Mouse (Mus musculus): ENCODE results near the gene Ddn.

The Ddn gene

GRCm38 (mm10) chr15:98789661-98790535, 19.4 kb downstream of the Ddn start, which contains the start of gene Wnt1:
TSS of gene Wnt1 (plus strand) at chr15:98789857.
- Histone ChIP-seq H3K36me3 (ENCODE audit: insufficient read depth, low read length) (no peaks in the 10 kb centered on the region), H3K4me1 (replicated peaks; ENCODE audit: low read depth, low read length) (peaks cover 43% of the 10 kb centered on the region), H3K4me3 (replicated peaks; ENCODE audit: low read length) (peak within 1 kb of the TSS; percentile 62), H3K9me3 (ENCODE audit: low read length) (no peaks in the 10 kb centered on the region), H3K27me3 (ENCODE audit: insufficient read depth, low read length) (peaks cover 89% of the 10 kb centered on the region)
- TF ChIP-seq CTCF (conservative IDR thresholded peaks at IDR 0.05; ENCODE audit: low read length) (no peak; the same call in 1 of the 2 replicates), NANOG (IDR thresholded peaks at IDR 0.05; ENCODE audit: borderline replicate concordance, low read length) (no peak), POU5F1 (IDR thresholded peaks at IDR 0.05; ENCODE audit: borderline replicate concordance, low read length) (no peak)

DNA sequence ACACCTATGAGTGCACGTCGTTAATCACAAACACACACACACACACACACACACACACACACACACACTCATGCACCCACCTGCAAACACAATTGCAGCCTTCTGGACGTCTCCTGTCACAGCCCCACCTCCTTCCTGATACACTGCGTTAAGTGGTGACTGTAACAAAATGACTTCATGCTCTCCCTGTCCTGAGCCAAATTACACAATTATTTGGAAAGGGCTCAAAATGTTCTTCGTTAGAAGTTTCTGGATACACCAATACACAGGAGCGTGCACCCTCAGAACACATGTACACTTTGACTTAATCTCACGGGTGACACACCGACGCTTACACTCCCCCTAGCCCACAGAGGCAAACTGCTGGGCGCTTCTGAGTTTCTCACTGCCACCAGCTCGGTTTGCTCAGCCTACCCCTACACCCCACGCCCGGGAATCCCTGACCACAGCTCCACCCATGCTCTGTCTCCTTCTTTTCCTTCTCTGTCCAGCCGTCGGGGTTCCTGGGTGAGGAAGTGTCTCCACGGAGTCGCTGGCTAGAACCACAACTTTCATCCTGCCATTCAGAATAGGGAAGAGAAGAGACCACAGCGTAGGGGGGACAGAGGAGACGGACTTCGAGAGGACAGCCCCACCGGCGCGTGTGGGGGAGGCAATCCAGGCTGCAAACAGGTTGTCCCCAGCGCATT, 20.2 kb downstream of the Ddn start:
- Histone ChIP-seq H3K4me1 (replicated peaks; ENCODE audit: low read depth, low read length) (peaks cover 46% of the 10 kb centered on the region), H3K9me3 (ENCODE audit: low read length) (no peaks in the 10 kb centered on the region), H3K36me3 (ENCODE audit: insufficient read depth, low read length) (no peaks in the 10 kb centered on the region), H3K27me3 (ENCODE audit: insufficient read depth, low read length) (peaks cover 81% of the 10 kb centered on the region), H3K4me3 (replicated peaks; ENCODE audit: low read length) (peak overlapping the region; percentile 61)
- TF ChIP-seq CTCF (conservative IDR thresholded peaks at IDR 0.05; ENCODE audit: low read length) (no peak), NANOG (IDR thresholded peaks at IDR 0.05; ENCODE audit: borderline replicate concordance, low read length) (no peak), POU5F1 (IDR thresholded peaks at IDR 0.05; ENCODE audit: borderline replicate concordance, low read length) (no peak)

DNA sequence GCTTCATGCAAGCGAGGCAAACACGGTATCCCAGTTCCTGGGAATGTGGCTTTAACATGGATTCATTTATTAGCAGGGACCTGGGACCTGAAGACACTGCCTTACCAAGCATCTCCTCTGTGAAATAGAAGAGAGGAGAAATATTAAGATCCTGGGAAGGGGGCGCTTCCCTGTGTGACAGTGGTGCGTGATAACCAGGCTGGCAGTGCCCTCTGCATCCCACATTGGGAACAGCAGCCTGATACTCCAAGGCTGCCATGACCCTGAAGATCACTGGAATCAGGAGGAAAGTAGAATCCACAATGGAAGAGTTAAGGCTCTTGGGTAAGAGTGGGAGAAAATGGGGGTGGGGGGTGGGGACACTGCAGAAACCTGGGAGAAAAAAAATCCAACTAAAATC, 21.4 kb downstream of the Ddn start:
- Histone ChIP-seq H3K27me3 (ENCODE audit: insufficient read depth, low read length) (peaks cover 71% of the 10 kb centered on the region), H3K9me3 (ENCODE audit: low read length) (no peaks in the 10 kb centered on the region), H3K36me3 (ENCODE audit: insufficient read depth, low read length) (no peaks in the 10 kb centered on the region), H3K4me1 (replicated peaks; ENCODE audit: low read depth, low read length) (peaks cover 42% of the 10 kb centered on the region), H3K4me3 (replicated peaks; ENCODE audit: low read length) (no peak overlapping the region)
- TF ChIP-seq POU5F1 (IDR thresholded peaks at IDR 0.05; ENCODE audit: borderline replicate concordance, low read length) (no peak), NANOG (IDR thresholded peaks at IDR 0.05; ENCODE audit: borderline replicate concordance, low read length) (no peak), CTCF (conservative IDR thresholded peaks at IDR 0.05; ENCODE audit: low read length) (no peak; the same call in 1 of the 2 replicates)

- Histone ChIP-seq H3K27me3 (ENCODE audit: insufficient read depth, low read length) (peaks cover 65% of the 10 kb centered on the region), H3K4me1 (replicated peaks; ENCODE audit: low read depth, low read length) (peaks cover 27% of the 10 kb centered on the region), H3K9me3 (ENCODE audit: low read length) (no peaks in the 10 kb centered on the region), H3K4me3 (replicated peaks; ENCODE audit: low read length) (no peak overlapping the region), H3K36me3 (ENCODE audit: insufficient read depth, low read length) (no peaks in the 10 kb centered on the region)
- peak; percentile 98 for TF ChIP-seq CTCF (conservative IDR thresholded peaks at IDR 0.05; ENCODE audit: low read length)
- no peak for TF ChIP-seq NANOG (IDR thresholded peaks at IDR 0.05; ENCODE audit: borderline replicate concordance, low read length)
Measured at GRCm38 (mm10) chr15:98785744-98786143, 23.5 kb downstream of the Ddn start.

DNA sequence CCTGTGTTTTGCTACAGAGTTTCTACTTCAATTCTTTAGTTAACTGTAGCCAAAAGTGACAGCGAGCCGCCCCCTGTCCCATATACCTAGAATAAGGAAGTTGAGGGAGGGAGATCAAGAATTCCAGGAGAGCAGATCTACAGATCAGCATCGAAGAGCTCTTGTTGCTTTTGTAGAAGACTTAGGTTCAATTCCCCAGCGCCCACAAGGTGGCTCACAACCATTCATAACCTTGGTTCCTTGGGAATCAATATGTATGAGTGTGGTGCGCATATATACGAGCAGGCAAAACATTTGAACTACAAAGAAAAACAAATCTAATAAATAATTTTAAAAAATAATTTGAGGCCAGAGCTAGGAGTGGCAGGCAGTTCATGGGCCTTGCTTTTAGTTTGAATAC, 28.1 kb downstream of the Ddn start:
- Histone ChIP-seq H3K36me3 (ENCODE audit: insufficient read depth, low read length) (no peaks in the 10 kb centered on the region), H3K4me1 (replicated peaks; ENCODE audit: low read depth, low read length) (peaks cover 52% of the 10 kb centered on the region), H3K9me3 (ENCODE audit: low read length) (no peaks in the 10 kb centered on the region), H3K4me3 (replicated peaks; ENCODE audit: low read length) (no peak overlapping the region), H3K27me3 (ENCODE audit: insufficient read depth, low read length) (peaks cover 68% of the 10 kb centered on the region)
- no peak for TF ChIP-seq NANOG (IDR thresholded peaks at IDR 0.05; ENCODE audit: borderline replicate concordance, low read length)
- no peak for TF ChIP-seq POU5F1 (IDR thresholded peaks at IDR 0.05; ENCODE audit: borderline replicate concordance, low read length)
- TF ChIP-seq CTCF (conservative IDR thresholded peaks at IDR 0.05; ENCODE audit: low read length) = no peak

GRCm38 (mm10) chr15:98780573-98780972, 28.7 kb downstream of the Ddn start:
- no peaks in the 10 kb centered on the region for H3K9me3 ChIP-seq (ENCODE audit: low read length)
- H3K4me3 ChIP-seq (replicated peaks; ENCODE audit: low read length) = peak overlapping the region; percentile 35
- no peaks in the 10 kb centered on the region for H3K36me3 ChIP-seq (ENCODE audit: insufficient read depth, low read length)
- H3K27me3 ChIP-seq (ENCODE audit: insufficient read depth, low read length) = peaks cover 73% of the 10 kb centered on the region
- TF ChIP-seq POU5F1 (IDR thresholded peaks at IDR 0.05; ENCODE audit: borderline replicate concordance, low read length) (no peak), NANOG (IDR thresholded peaks at IDR 0.05; ENCODE audit: borderline replicate concordance, low read length) (no peak), CTCF (conservative IDR thresholded peaks at IDR 0.05; ENCODE audit: low read length) (0 out of 2 replicates have a peak, but pooled peaks have one; percentile 13)
- H3K4me1 ChIP-seq (replicated peaks; ENCODE audit: low read depth, low read length) = peaks cover 57% of the 10 kb centered on the region

DNA sequence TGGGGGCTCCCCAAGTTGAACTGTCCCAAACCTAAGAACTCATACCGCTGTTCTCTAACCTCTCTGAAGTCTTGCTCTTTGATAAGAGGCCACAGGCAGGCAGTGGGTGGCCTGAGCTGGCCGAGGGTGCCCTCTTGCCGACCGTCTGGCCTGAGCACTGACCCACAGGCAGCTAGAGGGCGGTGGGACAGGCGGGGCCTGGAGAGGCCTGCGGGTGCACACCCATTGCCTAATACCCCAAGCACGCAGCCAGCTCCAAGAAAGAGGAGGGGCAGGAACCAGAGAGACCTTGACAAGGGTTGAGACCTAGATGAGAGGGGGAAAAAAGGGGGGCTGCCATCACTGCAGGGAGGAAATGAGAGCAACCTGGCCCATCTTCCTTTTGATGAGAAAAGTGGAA, 29.2 kb downstream of the Ddn start:
- peaks cover 56% of the 10 kb centered on the region for H3K4me1 ChIP-seq (replicated peaks; ENCODE audit: low read depth, low read length)
- peaks cover 75% of the 10 kb centered on the region for H3K27me3 ChIP-seq (ENCODE audit: insufficient read depth, low read length)
- peak overlapping the region; percentile 35; the same call in 1 of the 2 replicates for H3K4me3 ChIP-seq (replicated peaks; ENCODE audit: low read length)
- H3K36me3 ChIP-seq (ENCODE audit: insufficient read depth, low read length) = no peaks in the 10 kb centered on the region
- no peaks in the 10 kb centered on the region for H3K9me3 ChIP-seq (ENCODE audit: low read length)
- TF ChIP-seq NANOG (IDR thresholded peaks at IDR 0.05; ENCODE audit: borderline replicate concordance, low read length) (no peak), POU5F1 (IDR thresholded peaks at IDR 0.05; ENCODE audit: borderline replicate concordance, low read length) (no peak), CTCF (conservative IDR thresholded peaks at IDR 0.05; ENCODE audit: low read length) (no peak)

GRCm38 (mm10) chr15:98778806-98779205, 30.5 kb downstream of the Ddn start:
- Histone ChIP-seq H3K4me3 (replicated peaks; ENCODE audit: low read length) (peak overlapping the region; percentile 57; the same call in 1 of the 2 replicates), H3K27me3 (ENCODE audit: insufficient read depth, low read length) (peaks cover 87% of the 10 kb centered on the region), H3K9me3 (ENCODE audit: low read length) (no peaks in the 10 kb centered on the region), H3K4me1 (replicated peaks; ENCODE audit: low read depth, low read length) (peaks cover 59% of the 10 kb centered on the region), H3K36me3 (ENCODE audit: insufficient read depth, low read length) (no peaks in the 10 kb centered on the region)
- no peak for TF ChIP-seq CTCF (conservative IDR thresholded peaks at IDR 0.05; ENCODE audit: low read length)
- no peak for TF ChIP-seq NANOG (IDR thresholded peaks at IDR 0.05; ENCODE audit: borderline replicate concordance, low read length)
- TF ChIP-seq POU5F1 (IDR thresholded peaks at IDR 0.05; ENCODE audit: borderline replicate concordance, low read length) = no peak
